Mouse (Mus musculus) spleen, adult 2 months (tissue): ENCODE results near the gene Arf6. TPM values are rescaled to one million over a fixed set of nuclear protein-coding genes. Genes with fewer than 3 reads are reported as not detected.
"Not testable (repeated sequence)": the region's sequence is repeated elsewhere in the genome, so short reads cannot be mapped to it uniquely, and the experiment has no call there.

ENCODE experiments used
- DNase-seq, 2 experiments: peaks; one replicate each; pipeline versions ENCODE4 v3.0.0 to v3.0.0-alpha.2; 2012 to 2021; ENCODE audit warnings: low spot score in 2 of 2, low read depth in 1 of 2
- H3K27ac ChIP-seq: fragments of 200-500 bp; 2 replicates; pipeline ENCODE4 v1.5.1; 2012; ENCODE audit warnings: low read length, inconsistent platforms; ENCODE audit not compliant: insufficient read depth
- H3K27me3 ChIP-seq: fragments of 200-500 bp; 2 replicates; pipeline ENCODE4 v1.6.1; 2012; ENCODE audit warnings: mild to moderate bottlenecking, moderate library complexity, low read length, inconsistent platforms; ENCODE audit not compliant: control insufficient read depth, insufficient read depth
- H3K36me3 ChIP-seq: fragments of 200-500 bp; 2 replicates; pipeline ENCODE4 v1.6.1; 2012; ENCODE audit warnings: mild to moderate bottlenecking, low read length, inconsistent platforms; ENCODE audit not compliant: control insufficient read depth, insufficient read depth
- H3K4me1 ChIP-seq: fragments of 200-500 bp; 2 replicates; pipeline ENCODE4 v1.6.1; 2011; ENCODE audit warnings: inconsistent platforms; ENCODE audit not compliant: control insufficient read depth, insufficient read depth, insufficient read length
- H3K4me3 ChIP-seq: fragments of 200-500 bp; 2 replicates; pipeline ENCODE4 v1.5.1; 2011; ENCODE audit warnings: mild to moderate bottlenecking, inconsistent platforms; ENCODE audit not compliant: insufficient read depth, insufficient read length; ENCODE audit errors: extremely low read depth
- CTCF ChIP-seq: fragments of 200-500 bp; IDR thresholded peaks from 2 replicates; pipeline ENCODE4 v1.5.1; 2011; ENCODE audit warnings: mild to moderate bottlenecking, inconsistent platforms; ENCODE audit not compliant: insufficient read depth, insufficient read length, insufficient replicate concordance; ENCODE audit errors: extremely low read depth
- POLR2A ChIP-seq: fragments of 200-500 bp; IDR thresholded peaks from 2 replicates; pipeline ENCODE4 v1.6.1; 2011; ENCODE audit warnings: low read depth, low read length, inconsistent platforms
- WGBS: fragments of 180-500 bp; shearing (Covaris S2); methylation state at CpG from one replicate; pipeline ENCODE4 v1.1.7; 2018; 5-methylcytosine and 5-hydroxymethylcytosine counted together
- polyA plus RNA-seq: library from polyadenylated mRNA; depleted of rRNA; stranded (reverse); fragments of >200 nt; gene quantifications from 2 replicates; pipeline ENCODE4 v1.2.3, GENCODE M21; 2012

Arf6 gene
- polyA plus RNA-seq, 1 experiment: 182 TPM

DNA sequence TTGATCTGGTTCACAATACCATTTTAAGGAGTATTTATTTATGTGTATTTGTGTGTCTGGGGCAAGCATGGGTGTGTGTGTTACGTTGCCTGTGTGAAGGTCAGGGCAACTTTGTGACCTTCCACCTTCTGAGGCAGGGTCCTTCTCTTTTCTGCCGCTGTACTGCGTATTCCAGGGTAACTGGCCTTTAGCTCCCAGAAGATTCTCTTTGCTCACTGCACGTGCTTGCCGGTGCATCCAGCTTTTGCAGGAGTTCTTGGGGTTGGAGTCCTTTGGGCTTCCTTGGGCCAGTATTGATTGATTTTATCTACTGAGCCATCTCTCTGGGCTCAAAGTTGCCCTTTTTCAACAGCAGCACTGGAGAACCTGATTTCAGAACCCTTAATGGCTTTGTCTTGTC, 12.7 kb downstream of the Arf6 start:
- H3K4me1 ChIP-seq: peaks cover 10% of the 10 kb centered on the region
- DNase-seq: no peak
- no peak for TF ChIP-seq CTCF
- TF ChIP-seq POLR2A: no peak
- no peak overlapping the region for H3K27ac ChIP-seq
- no peaks in the 10 kb centered on the region for H3K36me3 ChIP-seq
- 91% methylated on average over 5 of the region's 5 CpGs for WGBS
- H3K4me3 ChIP-seq: no peak overlapping the region
- H3K27me3 ChIP-seq: no peaks in the 10 kb centered on the region

- H3K36me3 ChIP-seq: no peaks in the 10 kb centered on the region
- H3K27me3 ChIP-seq: no peaks in the 10 kb centered on the region
- 51% methylated on average over 6 of the region's 6 CpGs for WGBS
- H3K4me3 ChIP-seq: no peak overlapping the region
- peaks cover 10% of the 10 kb centered on the region for H3K4me1 ChIP-seq
- peak in 1 of 2 experiments; percentile 59 for DNase-seq
- no peak overlapping the region for H3K27ac ChIP-seq
- TF ChIP-seq POLR2A (no peak), CTCF (no peak)
Measured at GRCm38 (mm10) chr12:69385542-69386280, 13.8 kb downstream of the Arf6 start.

GRCm38 (mm10) chr12:69386281-69386732, 14.4 kb downstream of the Arf6 start:
- not testable (repeated sequence) for H3K4me3 ChIP-seq, DNase-seq, H3K36me3 ChIP-seq, H3K4me1 ChIP-seq, H3K27me3 ChIP-seq, H3K27ac ChIP-seq
- 64% methylated on average over 12 of the region's 12 CpGs for WGBS

- Histone ChIP-seq H3K27me3 (no peaks in the 10 kb centered on the region), H3K4me1 (peaks cover 10% of the 10 kb centered on the region), H3K36me3 (no peaks in the 10 kb centered on the region), H3K27ac (no peak overlapping the region), H3K4me3 (no peak overlapping the region)
- DNase-seq: no peak
- no peak for TF ChIP-seq POLR2A
- no peak for TF ChIP-seq CTCF
- 95% methylated on average over 10 of the region's 10 CpGs for WGBS
Measured at GRCm38 (mm10) chr12:69388321-69388869, 16.4 kb downstream of the Arf6 start.

DNA sequence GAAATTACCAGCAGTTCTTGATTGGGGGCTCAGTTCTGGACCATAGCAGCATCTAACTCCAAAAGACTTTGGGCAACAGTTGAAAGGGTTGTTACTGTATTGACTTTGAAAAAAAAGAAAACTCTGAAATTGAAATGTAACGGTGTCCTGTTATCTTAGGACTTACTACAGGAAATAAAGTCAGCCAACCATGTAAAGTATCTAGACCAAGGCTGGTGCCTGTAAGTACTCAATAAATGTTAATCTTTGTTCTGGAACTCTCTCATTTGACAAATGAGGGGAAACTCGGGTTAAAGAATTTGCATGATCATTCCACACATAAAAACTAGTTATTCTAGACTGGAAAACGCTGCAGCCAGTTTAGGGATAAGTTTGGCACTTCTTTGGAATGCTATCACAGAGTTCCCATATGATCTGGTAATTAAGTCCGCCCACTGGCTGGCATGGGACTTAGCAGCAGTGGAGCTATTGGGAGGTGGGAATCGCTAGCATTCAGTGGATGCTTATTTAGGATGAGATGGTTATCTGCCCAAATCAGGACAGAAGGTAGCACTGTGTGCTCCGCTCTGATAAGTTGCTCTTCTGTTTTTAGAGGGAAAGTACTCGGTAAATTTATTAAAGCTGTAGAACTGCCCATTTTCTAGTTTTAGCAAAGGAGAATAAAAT, 17.5 kb downstream of the Arf6 start:
- 63% methylated on average over 7 of the region's 7 CpGs for WGBS
- H3K4me1 ChIP-seq: peaks cover 10% of the 10 kb centered on the region

DNA sequence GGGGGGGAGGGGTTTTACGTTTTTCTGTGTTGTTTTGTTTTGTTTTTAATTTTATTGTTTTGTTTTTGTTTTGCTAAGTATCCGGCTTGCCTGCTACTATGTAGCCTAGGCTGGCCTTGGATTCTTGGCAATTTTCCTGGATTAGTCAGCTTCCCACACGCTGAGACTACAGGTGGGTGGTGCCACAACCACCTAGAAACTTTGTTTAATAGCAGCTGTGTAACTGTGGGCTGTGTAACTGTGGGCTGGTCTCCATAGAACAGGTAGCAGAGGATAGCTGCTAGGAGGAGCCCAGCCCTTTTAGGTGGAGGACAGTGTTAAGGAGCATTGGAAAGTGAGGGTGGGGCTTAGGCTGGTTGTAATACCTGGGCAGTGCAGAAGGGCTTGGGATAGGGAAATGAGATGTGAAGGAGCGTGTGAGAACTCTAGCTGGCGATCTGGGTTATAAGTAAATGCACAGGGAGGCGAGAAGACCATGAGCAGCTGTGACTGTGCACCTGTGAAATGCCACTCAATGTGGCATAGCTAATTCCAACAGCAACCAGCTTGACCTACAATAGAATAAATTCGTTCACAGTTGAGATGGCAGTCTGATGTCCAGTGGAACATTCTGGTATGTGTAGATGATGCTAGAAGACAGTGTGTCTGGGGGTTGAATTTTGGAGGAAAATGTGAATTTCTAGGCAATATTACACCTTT, 18.2 kb downstream of the Arf6 start:
- H3K36me3 ChIP-seq: no peaks in the 10 kb centered on the region
- H3K4me1 ChIP-seq: peaks cover 8% of the 10 kb centered on the region
- DNase-seq: no peak
- H3K27me3 ChIP-seq: no peaks in the 10 kb centered on the region
- 79% methylated on average over 7 of the region's 7 CpGs for WGBS
- no peak for TF ChIP-seq POLR2A
- no peak for TF ChIP-seq CTCF
- no peak overlapping the region for H3K27ac ChIP-seq
- no peak overlapping the region for H3K4me3 ChIP-seq

More for the DNA sequence above, 17.5 kb downstream of the Arf6 start:
- no peaks in the 10 kb centered on the region for H3K27me3 ChIP-seq
- no peak overlapping the region for H3K4me3 ChIP-seq
- H3K36me3 ChIP-seq: no peaks in the 10 kb centered on the region
- no peak for DNase-seq
- no peak overlapping the region for H3K27ac ChIP-seq
- TF ChIP-seq CTCF (no peak), POLR2A (no peak)
